Mouse (Mus musculus) testis, adult 2 months (tissue): ENCODE measurements around the gene Slc27a1. TPM values are rescaled to one million over a fixed set of nuclear protein-coding genes. Genes with fewer than 3 reads are reported as not detected.

ENCODE experiments used
- H3K27ac ChIP-seq: fragments of 200-500 bp; 2 replicates; pipeline ENCODE4 v1.5.1; 2012; ENCODE audit warnings: low read depth, low read length; ENCODE audit not compliant: control insufficient read depth, insufficient read depth
- H3K27me3 ChIP-seq: fragments of 200-500 bp; 2 replicates; pipeline ENCODE4 v1.6.1; 2012; ENCODE audit warnings: mild to moderate bottlenecking, low read length, moderate library complexity; ENCODE audit not compliant: control insufficient read depth, insufficient read depth
- H3K36me3 ChIP-seq: fragments of 200-500 bp; 2 replicates; pipeline ENCODE4 v1.6.1; 2012; ENCODE audit warnings: mild to moderate bottlenecking, low read length; ENCODE audit not compliant: control insufficient read depth, insufficient read depth
- H3K4me1 ChIP-seq: fragments of 200-500 bp; 2 replicates; pipeline ENCODE4 v1.6.1; 2012; ENCODE audit warnings: low read length; ENCODE audit not compliant: control insufficient read depth, insufficient read depth
- H3K4me3 ChIP-seq: fragments of 200-500 bp; 2 replicates; pipeline ENCODE4 v1.5.1; 2012; ENCODE audit warnings: low read depth, mild to moderate bottlenecking, low read length, moderate library complexity, mixed read lengths; ENCODE audit not compliant: control insufficient read depth
- CTCF ChIP-seq: fragments of 200-500 bp; IDR thresholded peaks from 2 replicates; pipeline ENCODE4 v1.5.1; 2012; ENCODE audit warnings: low read depth, mild to moderate bottlenecking, inconsistent platforms, low read length, moderate library complexity; ENCODE audit not compliant: control insufficient read depth, insufficient read depth, insufficient replicate concordance
- POLR2A ChIP-seq: fragments of 200-500 bp; IDR thresholded peaks from 2 replicates; pipeline ENCODE4 v1.6.1; 2012; ENCODE audit warnings: low read depth, mild to moderate bottlenecking, inconsistent platforms, low read length, moderate library complexity; ENCODE audit not compliant: control insufficient read depth
- polyA plus RNA-seq: library from polyadenylated mRNA; depleted of rRNA; stranded (reverse); fragments of >200 nt; gene quantifications from 2 replicates; pipeline ENCODE4 v1.2.3, GENCODE M21; 2012

Slc27a1 gene
- polyA plus RNA-seq, 1 experiment = 82.1 TPM

- no peaks in the 10 kb centered on the region for H3K36me3 ChIP-seq
- H3K27ac ChIP-seq = no peak within 1 kb of the TSS
- peak within 1 kb of the TSS; percentile 40 for H3K4me3 ChIP-seq
- no peaks in the 10 kb centered on the region for H3K27me3 ChIP-seq
- peaks cover 22% of the 10 kb centered on the region for H3K4me1 ChIP-seq
- no peak for TF ChIP-seq CTCF
- TF ChIP-seq POLR2A = no peak
These were observed 10.4 kb upstream of the Slc27a1 start, which contains the start of gene Tmem221 for GRCm38 (mm10) chr8:71558071-71558957. Gene Tmem221, minus strand, starts transcription at chr8:71558871.

DNA sequence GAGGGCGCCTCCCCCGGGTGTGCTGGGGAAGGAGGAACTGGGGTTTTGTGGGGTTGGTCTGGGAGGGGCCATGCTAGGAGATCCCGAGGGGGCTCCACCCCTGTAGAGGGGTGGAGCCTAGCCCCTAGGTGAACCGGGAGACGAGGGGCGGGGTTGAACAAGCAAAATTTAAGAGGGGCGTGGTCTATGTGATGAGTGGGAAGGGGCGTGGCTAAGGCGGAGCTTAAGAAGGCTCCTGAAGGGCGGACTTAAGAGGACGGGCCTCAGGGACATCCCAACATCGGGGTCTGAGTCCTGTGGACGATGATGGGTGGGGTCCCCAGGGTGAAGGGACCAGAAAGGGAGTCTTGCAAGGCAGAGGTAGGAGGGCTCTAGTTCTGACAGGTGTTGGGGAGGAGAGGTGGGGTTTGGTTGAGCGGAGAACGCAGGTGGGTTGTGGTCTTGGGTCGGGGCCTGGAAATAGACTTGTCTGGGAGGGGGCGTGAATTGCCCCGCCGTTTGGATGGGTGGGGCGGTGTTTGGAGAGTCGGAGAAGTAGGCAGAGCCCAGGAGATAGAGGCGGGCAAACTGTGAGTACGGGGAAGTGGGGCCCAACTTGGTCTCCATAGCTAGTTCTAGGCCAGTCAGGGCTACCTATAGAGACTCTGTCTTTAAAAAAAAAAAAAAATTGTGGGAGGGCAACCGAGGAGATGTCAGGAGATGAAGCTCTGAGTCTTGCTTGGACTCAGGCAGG, 9.6 kb upstream of the Slc27a1 start:
- H3K27ac ChIP-seq = no peak overlapping the region
- H3K27me3 ChIP-seq = no peaks in the 10 kb centered on the region
- H3K4me3 ChIP-seq = peak overlapping the region; percentile 40
- peaks cover 21% of the 10 kb centered on the region for H3K4me1 ChIP-seq
- TF ChIP-seq POLR2A (no peak), CTCF (no peak)
- H3K36me3 ChIP-seq = no peaks in the 10 kb centered on the region

DNA sequence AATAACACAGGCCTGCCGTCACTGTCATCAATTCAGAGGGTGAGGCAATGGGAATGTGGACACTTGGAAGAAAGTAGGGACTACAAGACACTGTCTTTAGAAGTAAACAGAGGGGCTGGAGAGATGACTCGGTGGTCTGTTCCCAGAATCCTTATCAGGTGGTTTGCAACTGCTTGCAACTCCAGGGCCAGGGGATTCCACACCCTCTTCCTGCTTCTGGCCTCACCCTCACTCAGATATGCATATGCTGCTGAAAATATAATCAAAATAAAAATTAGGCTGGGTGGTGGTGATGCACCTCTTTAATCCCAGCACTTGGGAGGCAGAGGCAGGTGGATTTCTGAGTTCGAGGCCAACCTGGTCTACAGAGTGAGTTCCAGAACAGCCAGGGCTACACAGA, 8.6 kb upstream of the Slc27a1 start:
- H3K4me3 ChIP-seq = no peak overlapping the region
- TF ChIP-seq CTCF = no peak
- no peak overlapping the region for H3K27ac ChIP-seq
- H3K36me3 ChIP-seq = no peaks in the 10 kb centered on the region
- H3K27me3 ChIP-seq = no peaks in the 10 kb centered on the region
- peaks cover 18% of the 10 kb centered on the region for H3K4me1 ChIP-seq

- TF ChIP-seq CTCF (no peak), POLR2A (no peak)
- Histone ChIP-seq H3K27me3 (no peaks in the 10 kb centered on the region), H3K36me3 (no peaks in the 10 kb centered on the region), H3K27ac (no peak overlapping the region), H3K4me1 (peaks cover 18% of the 10 kb centered on the region), H3K4me3 (no peak overlapping the region)
These were observed 7.9 kb upstream of the Slc27a1 start for GRCm38 (mm10) chr8:71560765-71561164.

- no peak overlapping the region for H3K4me3 ChIP-seq
- TF ChIP-seq POLR2A (no peak), CTCF (peak; percentile 86; the same call in 1 of the 2 replicates)
- no peak overlapping the region for H3K27ac ChIP-seq
- peaks cover 18% of the 10 kb centered on the region for H3K4me1 ChIP-seq
- no peaks in the 10 kb centered on the region for H3K36me3 ChIP-seq
- H3K27me3 ChIP-seq = no peaks in the 10 kb centered on the region
These were observed 7.3 kb upstream of the Slc27a1 start for GRCm38 (mm10) chr8:71561401-71561800.

- Histone ChIP-seq H3K27ac (no peak overlapping the region), H3K4me3 (peak overlapping the region; percentile 67), H3K36me3 (no peaks in the 10 kb centered on the region), H3K27me3 (no peaks in the 10 kb centered on the region), H3K4me1 (peaks cover 18% of the 10 kb centered on the region)
- TF ChIP-seq CTCF = peak; percentile 72
- TF ChIP-seq POLR2A = no peak
These were observed 5.9 kb upstream of the Slc27a1 start for GRCm38 (mm10) chr8:71562751-71563150.

DNA sequence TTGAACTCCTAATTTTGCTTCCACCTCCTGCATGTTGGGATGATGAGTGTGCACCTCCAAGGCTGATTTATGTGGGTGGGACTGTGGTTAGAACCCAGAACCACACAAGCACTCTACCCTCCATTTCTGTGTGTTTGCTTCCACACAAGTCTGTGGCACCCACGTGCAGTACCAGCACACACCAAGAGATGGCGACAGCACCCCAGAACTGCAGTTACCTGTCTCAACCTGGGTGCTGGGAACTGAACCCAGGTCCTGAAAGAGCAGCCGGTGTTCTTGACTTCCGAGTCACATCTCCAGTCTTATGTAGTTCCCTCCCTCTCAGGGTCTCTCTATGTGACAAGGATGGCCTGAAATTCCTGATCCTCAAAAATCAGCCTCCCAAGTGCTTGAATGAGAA, 4.7 kb upstream of the Slc27a1 start:
- no peak overlapping the region for H3K4me3 ChIP-seq
- TF ChIP-seq CTCF (peak; percentile 36; the same call in 1 of the 2 replicates), POLR2A (no peak)
- no peaks in the 10 kb centered on the region for H3K27me3 ChIP-seq
- no peaks in the 10 kb centered on the region for H3K36me3 ChIP-seq
- peaks cover 23% of the 10 kb centered on the region for H3K4me1 ChIP-seq
- H3K27ac ChIP-seq = no peak overlapping the region
